Mouse (Mus musculus): ENCODE measurements around the gene Slc41a3. TPM values are rescaled to one million over a fixed set of nuclear protein-coding genes. Genes with fewer than 3 reads are reported as not detected.

Slc41a3 gene
- polyA plus RNA-seq (2017; shearing (Covaris generic)): 2.0 TPM

DNA sequence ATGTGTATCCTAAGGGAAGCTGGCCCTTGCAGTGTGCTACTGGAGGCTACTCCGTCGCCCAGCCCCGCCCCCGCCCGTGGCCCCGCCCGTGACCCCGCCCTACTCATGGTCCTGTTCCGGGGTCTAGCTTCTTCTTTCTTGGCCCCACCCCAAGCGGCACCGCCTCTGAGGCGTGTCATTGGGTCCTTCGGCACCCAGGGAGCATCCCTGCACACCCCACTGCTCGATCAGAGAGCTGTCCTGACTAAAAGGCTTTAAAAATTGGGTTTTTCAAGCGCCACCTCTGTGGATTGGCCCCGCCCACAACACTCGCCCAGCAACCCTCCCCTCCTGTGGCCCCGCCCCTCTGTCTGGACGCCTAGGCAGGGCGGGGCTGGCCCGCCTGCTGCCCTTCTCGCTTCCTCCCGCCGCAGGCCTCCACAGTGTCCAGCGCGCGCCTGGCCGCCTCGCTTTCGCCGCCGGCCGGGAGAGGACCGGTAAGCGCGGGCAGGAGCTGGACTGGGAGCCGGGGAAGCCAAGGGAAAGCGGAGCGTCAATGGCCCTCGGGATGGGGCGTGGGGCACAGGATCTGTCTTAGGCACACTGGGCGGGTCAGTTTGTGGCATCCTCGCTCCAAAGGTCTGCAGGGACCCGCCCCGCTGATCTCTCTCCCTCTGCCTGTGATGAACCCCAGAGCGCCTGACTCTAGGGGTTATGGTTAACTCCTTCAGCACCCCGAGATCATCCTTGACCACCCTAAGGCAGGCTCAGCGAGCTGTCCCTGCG lies at the start of gene Slc41a3:
Slc41a3 (plus strand) TSS at position 193 of the 765 bp plus-strand sequence.

Other genes starting within 250 kb of the Slc41a3 start
- 31.0 TPM for gene Zxdc, start 235.2 kb upstream of the Slc41a3 start, polyA plus RNA-seq (2017; shearing (Covaris generic))
- 0.24 TPM for gene Cfap100, start 175.9 kb upstream of the Slc41a3 start, polyA plus RNA-seq (2017; shearing (Covaris generic))
- gene Klf15, start 142.1 kb upstream of the Slc41a3 start, polyA plus RNA-seq (2017; shearing (Covaris generic)): not detected
- 1.3 TPM for gene Aldh1l1, start 118.3 kb upstream of the Slc41a3 start, polyA plus RNA-seq (2017; shearing (Covaris generic))